Mouse (Mus musculus) heart, postnatal 25 days (tissue): Measurements from ENCODE around the gene Slc25a39. TPM values are rescaled to one million over a fixed set of nuclear protein-coding genes. Genes with fewer than 3 reads are reported as not detected.
"Not testable (repeated sequence)": the region's sequence is repeated elsewhere in the genome, so short reads cannot be mapped to it uniquely, and the experiment has no call there.

Experiments used
- DNase-seq: peaks from one replicate; pipeline ENCODE4 v3.0.0; 2022; ENCODE audit warnings: low spot score
- intact Hi-C: fragments of 180-260 bp; cut with DNase I; formaldehyde crosslinking; loops from one replicate; pipeline ENCODE4 v1.15.1; 2025
- total RNA-seq, 2 experiments: library from RNA; stranded (reverse); gene quantifications; 2 replicates each; pipeline ENCODE4 v1.2.3; 2021

Gene Slc25a39
- total RNA-seq, 2 experiments from 2014 or later: 163 to 175 TPM

GRCm38 (mm10) chr11:102418887-102419286 is 11.1 kb upstream of the Slc25a39 start:
- DNase-seq: no peak
- intact Hi-C loops: no loop called here

DNA sequence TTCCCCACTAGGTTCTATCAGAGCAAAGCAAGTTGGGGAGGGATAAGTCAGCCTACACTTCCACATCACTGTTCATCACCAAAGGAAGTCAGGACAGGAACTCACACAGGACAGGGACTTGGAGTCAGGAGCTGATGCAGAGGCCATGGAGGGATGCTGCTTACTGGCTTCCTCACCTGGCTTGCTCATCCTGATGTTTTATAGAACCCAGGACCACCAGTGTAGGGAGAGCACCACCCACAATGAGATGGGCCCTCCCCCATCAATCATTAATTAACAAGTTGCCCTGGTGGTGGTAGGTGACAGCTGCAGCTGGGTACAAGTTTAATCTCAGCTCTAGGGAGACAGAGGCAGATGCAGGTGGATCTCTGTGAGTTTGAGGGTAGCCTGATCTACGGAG is 9.4 kb upstream of the Slc25a39 start:
- DNase-seq: no peak

DNA sequence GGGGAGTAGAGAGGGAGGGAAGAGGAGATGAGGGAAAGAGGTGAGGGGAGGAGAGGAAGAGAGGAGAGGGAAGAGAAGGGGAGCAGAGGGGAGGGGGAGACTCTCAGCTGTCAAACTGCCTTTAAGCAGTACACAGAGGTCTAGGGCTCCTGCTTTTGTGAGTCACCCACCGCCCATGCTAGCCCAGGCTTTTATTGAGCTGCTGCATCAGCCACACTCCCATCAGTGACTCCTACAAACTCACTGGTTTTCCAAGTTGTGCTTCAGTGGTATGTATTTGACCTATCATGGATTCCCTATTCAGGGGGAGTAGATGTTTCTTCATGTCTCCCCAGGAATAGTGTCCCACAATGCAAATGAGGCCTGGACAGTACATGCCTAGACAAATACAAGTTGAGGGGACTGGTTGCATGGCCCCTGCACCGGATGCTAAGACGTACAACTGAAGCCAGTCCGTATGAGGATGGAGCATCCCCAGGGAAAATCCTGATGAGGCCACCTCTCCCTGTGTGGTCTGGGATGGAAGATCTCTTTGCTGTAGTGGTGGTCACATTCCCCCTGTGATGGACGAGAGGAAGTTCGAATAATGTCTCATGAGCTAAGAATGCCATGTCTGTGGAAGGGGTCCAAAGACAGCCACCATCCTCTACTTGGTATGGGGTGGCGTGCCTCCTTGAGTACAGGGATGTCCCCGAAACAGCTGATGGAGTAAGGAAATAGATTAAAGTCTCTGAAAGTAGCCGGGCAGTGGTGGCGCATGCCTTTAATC is 7.5 kb upstream of the Slc25a39 start:
- no peak for DNase-seq
- intact Hi-C loops: no loop called here

More for the DNA sequence above, 9.4 kb upstream of the Slc25a39 start:
- intact Hi-C loops: no loop called here

GRCm38 (mm10) chr11:102413059-102413458 is 5.3 kb upstream of the Slc25a39 start:
- intact Hi-C loops: no loop called here

DNA sequence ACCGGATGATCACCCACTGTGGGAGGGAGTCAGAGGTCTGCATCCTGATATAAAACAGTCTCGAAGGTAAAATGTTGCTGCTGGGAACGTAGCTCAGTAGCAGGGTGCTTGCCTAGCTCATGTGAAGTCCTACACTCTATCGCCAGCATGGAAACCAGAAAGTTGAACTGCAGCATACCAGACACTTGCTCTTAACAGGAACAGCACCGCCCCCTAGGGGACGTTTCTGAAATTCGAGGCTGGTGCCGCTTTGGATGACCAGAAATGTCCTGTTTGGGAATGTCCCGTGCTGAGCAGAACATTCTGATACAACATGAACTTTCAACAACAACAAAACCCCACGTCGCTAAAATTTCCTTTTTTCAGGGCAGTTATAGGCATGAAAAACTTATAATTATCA is 4.0 kb upstream of the Slc25a39 start:
- intact Hi-C loops: loop anchor here (1.0 kb wide), 1 partner anchor 102 kb away; no protein-coding TSS in a partner anchor
- peak; percentile 77 for DNase-seq

More at GRCm38 (mm10) chr11:102413059-102413458, 5.3 kb upstream of the Slc25a39 start:
- DNase-seq: no peak

DNA sequence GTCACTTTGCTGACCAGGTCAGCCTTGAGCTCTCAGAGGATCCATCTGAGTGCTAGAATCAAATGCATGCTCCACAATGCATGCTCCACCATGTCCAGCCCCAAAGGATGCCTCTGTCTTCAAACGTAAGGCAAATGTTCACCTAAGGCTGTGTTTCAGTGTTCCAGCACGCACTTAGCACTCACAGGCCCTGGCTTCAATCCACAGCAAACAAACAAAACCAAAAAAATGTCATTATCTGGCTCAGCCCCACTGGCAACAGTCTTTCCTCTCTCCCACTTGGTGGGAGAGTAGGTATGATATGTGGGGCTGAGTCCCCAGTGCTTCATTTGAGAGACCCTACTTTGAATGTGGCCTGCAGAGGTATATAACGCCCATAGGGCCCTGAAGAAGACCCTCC is 3.3 kb upstream of the Slc25a39 start:
- DNase-seq: no peak
- intact Hi-C loops: loop anchor here (1.0 kb wide), 1 partner anchor 102 kb away; no protein-coding TSS in a partner anchor

GRCm38 (mm10) chr11:102410345-102410744 is 2.6 kb upstream of the Slc25a39 start:
- DNase-seq, intact Hi-C loops: not testable (repeated sequence)

DNA sequence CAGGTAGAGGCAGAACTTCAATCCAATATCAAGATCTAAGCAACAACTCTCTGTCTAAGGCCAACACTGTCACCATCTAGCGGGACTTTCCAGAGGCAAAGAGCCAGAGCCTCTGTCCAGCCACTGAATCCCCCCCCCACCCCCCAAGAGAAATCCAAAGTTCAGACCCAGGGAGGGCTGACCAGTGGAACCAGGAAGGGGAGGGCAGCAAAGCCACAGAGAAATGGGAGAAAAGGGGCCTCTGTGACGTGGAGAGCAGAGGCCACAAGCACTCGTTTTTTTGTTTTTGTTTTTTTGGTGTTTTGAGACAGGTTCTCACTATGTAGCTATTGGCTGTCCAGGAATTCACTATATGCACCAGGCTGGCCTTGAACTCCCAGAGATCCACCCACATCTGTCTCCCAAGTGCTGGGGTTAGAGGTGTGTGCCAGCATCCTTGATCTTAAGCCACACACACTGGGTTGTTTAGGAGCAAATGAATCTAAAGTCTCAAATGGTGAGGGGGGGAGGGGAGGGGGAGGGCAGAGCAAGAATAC is 2.1 kb upstream of the Slc25a39 start:
- no peak for DNase-seq
- intact Hi-C loops: loop anchor here (1.0 kb wide), 1 partner anchor 19 kb away; no protein-coding TSS in a partner anchor

- intact Hi-C loops: loop anchor here (1.0 kb wide), 1 partner anchor 20 kb away; no protein-coding TSS in a partner anchor
- no peak for DNase-seq
Observed at GRCm38 (mm10) chr11:102408888-102409794, 1.4 kb upstream of the Slc25a39 start.

GRCm38 (mm10) chr11:102408344-102408876 is 664 bp upstream of the Slc25a39 start:
- intact Hi-C loops: no loop called here
- peak; percentile 97 for DNase-seq

DNA sequence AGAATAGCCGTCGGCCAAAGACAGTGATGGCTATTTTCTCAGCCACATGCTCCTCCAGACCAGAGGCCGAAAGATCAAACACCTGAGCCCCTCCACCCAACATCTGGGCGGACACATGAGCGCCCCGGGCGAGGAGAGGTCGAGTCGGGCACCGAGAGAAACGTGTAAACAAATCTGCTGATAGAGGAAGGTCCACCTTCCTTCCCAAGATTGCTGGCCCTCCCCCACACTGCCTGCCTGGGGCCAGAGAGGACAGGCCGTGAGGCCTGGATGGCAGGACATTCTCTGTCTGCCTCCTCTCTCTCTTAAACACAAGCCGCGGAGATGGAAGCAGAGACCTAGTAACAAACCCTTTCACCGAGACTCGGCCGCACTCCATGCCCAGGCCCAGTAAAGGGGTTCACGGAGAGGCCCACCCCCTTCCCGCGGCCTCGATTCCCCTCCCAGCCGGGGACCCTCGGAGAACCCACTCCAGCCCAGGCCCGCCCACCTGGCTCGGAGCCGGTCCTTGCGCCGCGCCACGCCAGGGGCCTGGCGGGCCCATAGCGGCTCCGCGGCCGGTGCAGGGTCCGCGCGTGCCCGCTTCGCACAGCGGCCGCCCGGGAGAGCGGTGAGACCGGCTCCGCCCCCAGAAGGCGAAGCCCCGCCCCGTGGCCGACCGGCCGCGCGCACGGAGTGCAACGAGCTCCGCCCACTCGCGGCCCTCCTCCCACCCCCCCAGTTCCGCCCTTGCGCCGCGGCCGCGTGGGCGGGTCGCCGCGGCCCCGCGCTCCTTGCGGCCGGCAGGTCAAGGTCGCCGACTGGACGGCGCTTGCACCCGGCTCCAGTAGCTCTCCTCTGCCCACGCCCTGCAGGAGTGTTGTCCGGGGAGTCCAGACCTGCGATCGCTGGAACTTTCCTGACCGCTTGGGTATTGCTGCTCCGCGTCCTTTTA is 579 bp downstream of the Slc25a39 start:
- intact Hi-C loops: loop anchor here (1.0 to 2.0 kb wide), 2 partner anchors 68 to 89 kb away; no protein-coding TSS in a partner anchor
- peak; percentile 85 for DNase-seq

DNA sequence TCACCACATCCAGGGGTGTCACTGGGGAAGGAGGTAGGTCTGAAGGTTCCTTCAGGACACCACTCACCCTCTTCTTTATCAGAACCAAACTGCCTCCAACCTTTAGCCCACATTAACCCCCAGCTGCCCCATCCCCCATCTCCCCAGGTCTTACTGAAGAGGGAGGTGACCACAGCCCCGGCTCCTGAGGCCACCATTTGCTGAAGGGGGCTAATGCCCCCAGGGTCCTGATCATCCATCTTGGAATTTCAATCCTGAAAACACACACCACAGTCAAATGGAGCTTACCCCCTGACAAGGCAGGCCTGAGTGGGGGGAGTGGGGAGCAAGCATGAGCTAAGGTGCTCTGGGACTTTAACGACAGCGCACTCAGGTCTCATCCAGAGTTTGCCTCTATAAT is 1.3 kb downstream of the Slc25a39 start:
- intact Hi-C loops: loop anchor here (2.0 kb wide), 1 partner anchor 68 kb away; no protein-coding TSS in a partner anchor
- no peak for DNase-seq

DNA sequence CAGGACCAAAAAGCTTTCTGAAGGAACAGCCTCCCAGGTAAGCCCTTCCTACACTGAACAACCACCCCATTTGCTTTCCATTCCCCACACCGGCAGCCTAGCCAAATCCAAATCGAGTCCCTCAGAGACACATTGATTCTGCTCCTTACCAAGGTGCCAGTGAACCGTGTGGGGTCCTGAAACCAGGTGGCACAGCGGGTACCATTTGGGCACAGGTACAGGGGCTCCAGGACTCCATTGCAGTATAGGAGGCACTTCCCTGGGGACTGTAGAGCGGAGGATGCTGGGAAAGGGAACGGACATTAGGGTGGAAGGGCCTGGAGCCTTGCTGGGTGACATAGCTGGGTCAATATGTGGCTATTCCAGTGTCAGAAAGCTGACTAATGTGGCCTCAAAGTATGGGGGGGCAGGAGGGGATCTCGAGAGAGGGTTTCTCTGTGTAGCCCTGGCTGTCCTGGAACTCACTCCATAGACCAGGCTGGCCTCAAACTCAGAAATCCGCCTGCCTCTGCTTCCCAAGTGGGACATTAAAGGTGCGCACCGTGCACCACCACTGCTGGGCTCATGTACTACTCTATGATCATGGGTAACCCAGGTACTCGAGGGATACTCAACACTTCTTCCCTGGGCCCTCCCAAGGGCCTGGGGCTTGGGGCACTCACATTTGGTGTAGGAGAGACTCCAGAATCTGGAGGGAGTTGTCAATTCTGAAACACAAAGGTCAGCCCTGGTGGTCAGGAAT is 2.0 kb downstream of the Slc25a39 start:
- intact Hi-C loops: loop anchor here (2.0 kb wide), 1 partner anchor 67 kb away; no protein-coding TSS in a partner anchor
- DNase-seq: no peak

GRCm38 (mm10) chr11:102404161-102405010 is 3.4 kb downstream of the Slc25a39 start:
- intact Hi-C loops: no loop called here
- no peak for DNase-seq

DNA sequence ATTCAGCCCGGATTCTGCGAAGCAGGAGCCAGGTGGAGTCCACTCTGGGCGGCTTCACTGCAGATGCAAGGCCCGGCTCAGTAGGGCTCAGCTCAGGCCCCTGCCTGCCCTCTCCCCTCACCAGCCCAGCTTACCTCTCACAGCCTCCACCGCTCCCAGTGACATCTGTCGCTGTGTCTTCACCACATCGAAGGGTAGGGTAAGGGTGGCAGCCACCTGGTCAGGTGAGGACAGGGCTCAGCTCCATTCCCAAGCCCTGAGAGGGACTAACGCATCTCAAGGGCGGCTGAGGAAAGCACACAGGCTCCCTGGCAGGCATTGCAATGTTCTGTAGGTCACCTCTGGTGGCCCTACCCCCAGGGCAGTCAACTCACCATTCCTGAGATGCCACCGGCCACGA is 4.1 kb downstream of the Slc25a39 start:
- intact Hi-C loops: no loop called here

GRCm38 (mm10) chr11:102401898-102402500 is 5.7 kb downstream of the Slc25a39 start:
- intact Hi-C loops: no loop called here
- no peak for DNase-seq

More for the DNA sequence above, 4.1 kb downstream of the Slc25a39 start:
- no peak for DNase-seq
